Mouse (Mus musculus): Measurements from ENCODE around the gene Rhof. TPM values are rescaled to one million over a fixed set of nuclear protein-coding genes. Genes with fewer than 3 reads are reported as not detected.

Rhof gene
- polyA plus RNA-seq (2016; fragmentation: Nextera tagmentation; extraction: Ambion mirVana) = 1.9 and 2.2 TPM in 2 replicates

- Histone ChIP-seq H3K4me3 (peak within 1 kb of the TSS; percentile 92), H3K9me3 (no peaks in the 10 kb centered on the region), H3K27me3 (ENCODE audit: insufficient read depth, poor library complexity, severe bottlenecking) (peaks cover 13% of the 10 kb centered on the region), H3K4me1 (replicated peaks) (peaks cover 69% of the 10 kb centered on the region), H3K27ac (peak within 1 kb of the TSS; percentile 100), H3K36me3 (peaks cover 85% of the 10 kb centered on the region)
- WGBS = 2% methylated on average over 44 of the region's 44 CpGs
- peak; percentile 81 for DNase-seq (ENCODE audit: low spot score)
Observed at GRCm38 (mm10) chr5:123132308-123133071, at the start of gene Rhof. TSS of gene Rhof (minus strand) at chr5:123132692.

- Histone ChIP-seq H3K27me3 (ENCODE audit: insufficient read depth, poor library complexity, severe bottlenecking) (no peaks in the 10 kb centered on the region), H3K4me3 (no peak overlapping the region), H3K27ac (no peak overlapping the region), H3K4me1 (replicated peaks) (no peaks in the 10 kb centered on the region; the same call in 1 of the 2 replicates), H3K36me3 (no peaks in the 10 kb centered on the region), H3K9me3 (0 out of 2 replicates have a peak, but pooled peaks cover 2% of the 10 kb centered on the region)
- WGBS = 71% methylated on average over 6 of the region's 6 CpGs
- no peak for DNase-seq (ENCODE audit: low spot score)
Observed at GRCm38 (mm10) chr5:123181536-123181935, 49.0 kb upstream of the Rhof start.

- no peak overlapping the region for H3K4me3 ChIP-seq
- DNase-seq (ENCODE audit: low spot score) = no peak
- no peak overlapping the region for H3K27ac ChIP-seq
- H3K27me3 ChIP-seq (ENCODE audit: insufficient read depth, poor library complexity, severe bottlenecking) = no peaks in the 10 kb centered on the region
- H3K9me3 ChIP-seq = 0 out of 2 replicates have a peak, but pooled peaks cover 2% of the 10 kb centered on the region
- no peaks in the 10 kb centered on the region for H3K36me3 ChIP-seq
- 93% methylated on average over 15 of the region's 15 CpGs for WGBS
- no peaks in the 10 kb centered on the region; the same call in 1 of the 2 replicates for H3K4me1 ChIP-seq (replicated peaks)
Observed at GRCm38 (mm10) chr5:123180390-123180789, 47.9 kb upstream of the Rhof start.

- Histone ChIP-seq H3K36me3 (no peaks in the 10 kb centered on the region), H3K4me3 (no peak overlapping the region), H3K9me3 (0 out of 2 replicates have a peak, but pooled peaks cover 2% of the 10 kb centered on the region), H3K27me3 (ENCODE audit: insufficient read depth, poor library complexity, severe bottlenecking) (no peaks in the 10 kb centered on the region), H3K4me1 (replicated peaks) (no peaks in the 10 kb centered on the region; the same call in 1 of the 2 replicates), H3K27ac (no peak overlapping the region)
- no peak for DNase-seq (ENCODE audit: low spot score)
- 95% methylated on average over 5 of the region's 5 CpGs for WGBS
Observed at GRCm38 (mm10) chr5:123178792-123179191, 46.3 kb upstream of the Rhof start.

- no peaks in the 10 kb centered on the region for H3K27me3 ChIP-seq (ENCODE audit: insufficient read depth, poor library complexity, severe bottlenecking)
- peaks cover 2% of the 10 kb centered on the region for H3K36me3 ChIP-seq
- peak; percentile 90 for DNase-seq (ENCODE audit: low spot score)
- no peak overlapping the region for H3K27ac ChIP-seq
- H3K9me3 ChIP-seq = no peaks in the 10 kb centered on the region
- WGBS = 13% methylated on average over 22 of the region's 22 CpGs
- H3K4me1 ChIP-seq (replicated peaks) = peaks cover 18% of the 10 kb centered on the region
- peak overlapping the region; percentile 40 for H3K4me3 ChIP-seq
Observed at GRCm38 (mm10) chr5:123171646-123172350, 39.3 kb upstream of the Rhof start.

- no peak for DNase-seq (ENCODE audit: low spot score)
- H3K27me3 ChIP-seq (ENCODE audit: insufficient read depth, poor library complexity, severe bottlenecking) = no peaks in the 10 kb centered on the region
- no peak overlapping the region for H3K27ac ChIP-seq
- peaks cover 17% of the 10 kb centered on the region for H3K36me3 ChIP-seq
- H3K4me3 ChIP-seq = no peak overlapping the region
- WGBS = 71% methylated on average over 9 of the region's 9 CpGs
- H3K9me3 ChIP-seq = no peaks in the 10 kb centered on the region
- peaks cover 18% of the 10 kb centered on the region for H3K4me1 ChIP-seq (replicated peaks)
Observed at GRCm38 (mm10) chr5:123170365-123170764, 37.9 kb upstream of the Rhof start.

GRCm38 (mm10) chr5:123169284-123169683 is 36.8 kb upstream of the Rhof start, which contains the start of gene Psmd9:
TSS of gene Psmd9 (plus strand) at chr5:123169413.
- Histone ChIP-seq H3K9me3 (no peaks in the 10 kb centered on the region), H3K4me1 (replicated peaks) (peaks cover 18% of the 10 kb centered on the region), H3K4me3 (no peak within 1 kb of the TSS), H3K27me3 (ENCODE audit: insufficient read depth, poor library complexity, severe bottlenecking) (no peaks in the 10 kb centered on the region), H3K27ac (no peak within 1 kb of the TSS), H3K36me3 (peaks cover 22% of the 10 kb centered on the region)
- no peak for DNase-seq (ENCODE audit: low spot score)
- WGBS = 88% methylated on average over 5 of the region's 5 CpGs

GRCm38 (mm10) chr5:123167591-123167990 is 35.1 kb upstream of the Rhof start:
- Histone ChIP-seq H3K36me3 (peaks cover 39% of the 10 kb centered on the region), H3K27me3 (ENCODE audit: insufficient read depth, poor library complexity, severe bottlenecking) (no peaks in the 10 kb centered on the region), H3K4me1 (replicated peaks) (peaks cover 17% of the 10 kb centered on the region), H3K27ac (no peak overlapping the region), H3K9me3 (no peaks in the 10 kb centered on the region), H3K4me3 (no peak overlapping the region)
- WGBS = 78% methylated on average over 5 of the region's 5 CpGs
- no peak for DNase-seq (ENCODE audit: low spot score)

- peaks cover 50% of the 10 kb centered on the region for H3K36me3 ChIP-seq
Observed at GRCm38 (mm10) chr5:123166437-123166836, 33.9 kb upstream of the Rhof start.

GRCm38 (mm10) chr5:123162942-123163341 is 30.4 kb upstream of the Rhof start:
- Histone ChIP-seq H3K27ac (no peak overlapping the region), H3K27me3 (ENCODE audit: insufficient read depth, poor library complexity, severe bottlenecking) (no peaks in the 10 kb centered on the region), H3K9me3 (no peaks in the 10 kb centered on the region), H3K4me1 (replicated peaks) (no peaks in the 10 kb centered on the region), H3K36me3 (peaks cover 85% of the 10 kb centered on the region), H3K4me3 (no peak overlapping the region)
- WGBS = 83% methylated on average over 9 of the region's 9 CpGs
- DNase-seq (ENCODE audit: low spot score) = no peak

More at GRCm38 (mm10) chr5:123166437-123166836, 33.9 kb upstream of the Rhof start:
- H3K9me3 ChIP-seq = no peaks in the 10 kb centered on the region
- H3K27ac ChIP-seq = no peak overlapping the region
- 93% methylated on average over 10 of the region's 10 CpGs for WGBS
- H3K4me3 ChIP-seq = no peak overlapping the region
- DNase-seq (ENCODE audit: low spot score) = no peak
- H3K4me1 ChIP-seq (replicated peaks) = peaks cover 5% of the 10 kb centered on the region
- H3K27me3 ChIP-seq (ENCODE audit: insufficient read depth, poor library complexity, severe bottlenecking) = no peaks in the 10 kb centered on the region

GRCm38 (mm10) chr5:123160341-123160740 is 27.8 kb upstream of the Rhof start:
- H3K36me3 ChIP-seq = peaks cover 93% of the 10 kb centered on the region
- no peaks in the 10 kb centered on the region for H3K27me3 ChIP-seq (ENCODE audit: insufficient read depth, poor library complexity, severe bottlenecking)
- H3K27ac ChIP-seq = no peak overlapping the region
- no peaks in the 10 kb centered on the region for H3K4me1 ChIP-seq (replicated peaks)
- WGBS = 90% methylated on average over 15 of the region's 15 CpGs
- no peak for DNase-seq (ENCODE audit: low spot score)
- H3K9me3 ChIP-seq = no peaks in the 10 kb centered on the region
- no peak overlapping the region for H3K4me3 ChIP-seq

GRCm38 (mm10) chr5:123159866-123160265 is 27.4 kb upstream of the Rhof start:
- WGBS = 97% methylated on average over 15 of the region's 15 CpGs
- H3K4me3 ChIP-seq = no peak overlapping the region
- H3K4me1 ChIP-seq (replicated peaks) = no peaks in the 10 kb centered on the region
- H3K27me3 ChIP-seq (ENCODE audit: insufficient read depth, poor library complexity, severe bottlenecking) = no peaks in the 10 kb centered on the region
- DNase-seq (ENCODE audit: low spot score) = no peak
- H3K9me3 ChIP-seq = no peaks in the 10 kb centered on the region
- H3K36me3 ChIP-seq = peaks cover 97% of the 10 kb centered on the region
- H3K27ac ChIP-seq = no peak overlapping the region

- WGBS = 91% methylated on average over 4 of the region's 4 CpGs
- Histone ChIP-seq H3K36me3 (peaks cover 98% of the 10 kb centered on the region), H3K27me3 (ENCODE audit: insufficient read depth, poor library complexity, severe bottlenecking) (no peaks in the 10 kb centered on the region)
Observed at GRCm38 (mm10) chr5:123159446-123159845, 27.0 kb upstream of the Rhof start.

More at GRCm38 (mm10) chr5:123159446-123159845, 27.0 kb upstream of the Rhof start:
- H3K9me3 ChIP-seq = no peaks in the 10 kb centered on the region
- DNase-seq (ENCODE audit: low spot score) = no peak
- H3K4me3 ChIP-seq = no peak overlapping the region
- H3K27ac ChIP-seq = no peak overlapping the region
- no peaks in the 10 kb centered on the region for H3K4me1 ChIP-seq (replicated peaks)

All from hindbrain, embryonic 10.5 days (tissue).